Mouse (Mus musculus): ENCODE measurements around the gene Dnase1l1.

Dnase1l1 gene

GRCm38 (mm10) chrX:74270062-74270901, 11.9 kb downstream of the Dnase1l1 start, which contains the start of gene Rpl10:
TSS of gene Rpl10 (plus strand) at chrX:74270812.
- DNase-seq (ENCODE audit: low spot score in 2 of 2) = peak; percentile 89 to 94

GRCm38 (mm10) chrX:74269736-74270061, 12.4 kb downstream of the Dnase1l1 start:
- no peak for DNase-seq (ENCODE audit: low spot score in 2 of 2)

- no peak for DNase-seq (ENCODE audit: low spot score in 2 of 2)
Measured at GRCm38 (mm10) chrX:74257746-74258145, 24.4 kb downstream of the Dnase1l1 start.

- no peak for DNase-seq (ENCODE audit: low spot score in 2 of 2)
Measured at GRCm38 (mm10) chrX:74254888-74255565, 27.1 kb downstream of the Dnase1l1 start.

GRCm38 (mm10) chrX:74254153-74254887, 27.8 kb downstream of the Dnase1l1 start, which contains the start of gene Emd:
TSS of gene Emd (plus strand) at chrX:74254687.
- peak; percentile 86 to 91 for DNase-seq (ENCODE audit: low spot score in 2 of 2)

GRCm38 (mm10) chrX:74249615-74250014, 32.5 kb downstream of the Dnase1l1 start, which contains the start of gene Flna:
TSS of gene Flna (minus strand) at chrX:74249820.
- DNase-seq (ENCODE audit: low spot score in 2 of 2) = peak; percentile 50 to 55

GRCm38 (mm10) chrX:74248651-74249050, 33.5 kb downstream of the Dnase1l1 start:
- DNase-seq (ENCODE audit: low spot score in 2 of 2) = peak; percentile 27 to 42

- DNase-seq (ENCODE audit: low spot score in 2 of 2) = peak; percentile 6 to 13
Measured at GRCm38 (mm10) chrX:74246693-74247092, 35.4 kb downstream of the Dnase1l1 start.

GRCm38 (mm10) chrX:74246213-74246681, 35.9 kb downstream of the Dnase1l1 start:
- peak; percentile 80 to 87 for DNase-seq (ENCODE audit: low spot score in 2 of 2)

GRCm38 (mm10) chrX:74245687-74246086, 36.5 kb downstream of the Dnase1l1 start:
- DNase-seq (ENCODE audit: low spot score in 2 of 2) = peak; percentile 46 to 59

GRCm38 (mm10) chrX:74245107-74245506, 37.0 kb downstream of the Dnase1l1 start:
- DNase-seq (ENCODE audit: low spot score in 2 of 2) = no peak

- DNase-seq (ENCODE audit: low spot score in 2 of 2) = no peak
Measured at GRCm38 (mm10) chrX:74244614-74245083, 37.5 kb downstream of the Dnase1l1 start.

GRCm38 (mm10) chrX:74243807-74244206, 38.3 kb downstream of the Dnase1l1 start:
- DNase-seq (ENCODE audit: low spot score in 2 of 2) = no peak

- no peak for DNase-seq (ENCODE audit: low spot score in 2 of 2)
Measured at GRCm38 (mm10) chrX:74243396-74243795, 38.7 kb downstream of the Dnase1l1 start.

GRCm38 (mm10) chrX:74240332-74240731, 41.8 kb downstream of the Dnase1l1 start:
- no peak for DNase-seq (ENCODE audit: low spot score in 2 of 2)

GRCm38 (mm10) chrX:74233196-74233595, 48.9 kb downstream of the Dnase1l1 start:
- DNase-seq (ENCODE audit: low spot score in 2 of 2) = no peak

GRCm38 (mm10) chrX:74230038-74230437, 52.1 kb downstream of the Dnase1l1 start:
- DNase-seq (ENCODE audit: low spot score in 2 of 2) = no peak
